Mouse (Mus musculus) thymus, adult 2 months (tissue): ENCODE data around the gene St7l.

Experiments used
- CTCF ChIP-seq: fragments of 200-500 bp; IDR thresholded peaks from 2 replicates; pipeline ENCODE4 v1.5.1; 2012; ENCODE audit warnings: mild to moderate bottlenecking, control low read depth, low read length, moderate library complexity, borderline replicate concordance; ENCODE audit not compliant: control insufficient read depth, poor library complexity, insufficient read depth; ENCODE audit errors: extremely low read depth
- POLR2A ChIP-seq: fragments of 200-500 bp; IDR thresholded peaks from 2 replicates; pipeline ENCODE4 v1.6.1; 2012; ENCODE audit warnings: mild to moderate bottlenecking, low read length, control low read depth, moderate library complexity; ENCODE audit not compliant: control insufficient read depth, poor library complexity, insufficient read depth; ENCODE audit errors: extremely low read depth

GRCm38 (mm10) chr3:104940691-104941090 lies 76.9 kb downstream of the St7l start:
- TF ChIP-seq CTCF (no peak), POLR2A (no peak)
